Mouse (Mus musculus): ENCODE data around the gene Mapk7. TPM values are rescaled to one million over a fixed set of nuclear protein-coding genes. Genes with fewer than 3 reads are reported as not detected.

The Mapk7 gene
- polyA plus RNA-seq (2015; fragmentation: Nextera tagmentation; extraction: Ambion mirVana): 26.0 and 26.2 TPM in 2 replicates

GRCm38 (mm10) chr11:61494129-61494997 lies at the start of gene Mapk7:
Mapk7 (minus strand) TSS chr11:61494406.
- peak; percentile 100 for DNase-seq (ENCODE audit: low spot score)

- no peak for DNase-seq (ENCODE audit: low spot score)
Observed at GRCm38 (mm10) chr11:61541106-61541505, 46.9 kb upstream of the Mapk7 start.

GRCm38 (mm10) chr11:61540642-61541041 lies 46.4 kb upstream of the Mapk7 start:
- no peak for DNase-seq (ENCODE audit: low spot score)

GRCm38 (mm10) chr11:61537362-61537761 lies 43.2 kb upstream of the Mapk7 start:
- DNase-seq (ENCODE audit: low spot score): no peak

- no peak for DNase-seq (ENCODE audit: low spot score)
Observed at GRCm38 (mm10) chr11:61536952-61537351, 42.7 kb upstream of the Mapk7 start.

- DNase-seq (ENCODE audit: low spot score): no peak
Observed at GRCm38 (mm10) chr11:61535530-61535929, 41.3 kb upstream of the Mapk7 start.

GRCm38 (mm10) chr11:61533571-61533970 lies 39.4 kb upstream of the Mapk7 start:
- DNase-seq (ENCODE audit: low spot score): no peak

- DNase-seq (ENCODE audit: low spot score): no peak
Observed at GRCm38 (mm10) chr11:61532820-61533219, 38.6 kb upstream of the Mapk7 start.

GRCm38 (mm10) chr11:61529268-61529713 lies 35.1 kb upstream of the Mapk7 start:
- no peak for DNase-seq (ENCODE audit: low spot score)

- no peak for DNase-seq (ENCODE audit: low spot score)
Observed at GRCm38 (mm10) chr11:61526872-61527271, 32.7 kb upstream of the Mapk7 start.

GRCm38 (mm10) chr11:61519484-61520107 lies 25.4 kb upstream of the Mapk7 start:
- no peak for DNase-seq (ENCODE audit: low spot score)

GRCm38 (mm10) chr11:61518871-61519270 lies 24.7 kb upstream of the Mapk7 start:
- DNase-seq (ENCODE audit: low spot score): no peak

- no peak for DNase-seq (ENCODE audit: low spot score)
Observed at GRCm38 (mm10) chr11:61517971-61518370, 23.8 kb upstream of the Mapk7 start.

- peak; percentile 32 for DNase-seq (ENCODE audit: low spot score)
Observed at GRCm38 (mm10) chr11:61514953-61515352, 20.7 kb upstream of the Mapk7 start.

- peak; percentile 97 for DNase-seq (ENCODE audit: low spot score)
Observed at GRCm38 (mm10) chr11:61504713-61505257, 10.6 kb upstream of the Mapk7 start, which contains the start of gene B9d1. B9d1 (plus strand) TSS chr11:61505144.

- DNase-seq (ENCODE audit: low spot score): no peak
Observed at GRCm38 (mm10) chr11:61503933-61504332, 9.7 kb upstream of the Mapk7 start.

- DNase-seq (ENCODE audit: low spot score): no peak
Observed at GRCm38 (mm10) chr11:61498736-61499504, 4.7 kb upstream of the Mapk7 start.

GRCm38 (mm10) chr11:61497490-61497889 lies 3.3 kb upstream of the Mapk7 start:
- no peak for DNase-seq (ENCODE audit: low spot score)

GRCm38 (mm10) chr11:61495528-61495927 lies 1.3 kb upstream of the Mapk7 start:
- DNase-seq (ENCODE audit: low spot score): no peak

- DNase-seq (ENCODE audit: low spot score): no peak
Observed at GRCm38 (mm10) chr11:61493525-61494128, 579 bp downstream of the Mapk7 start.

All from thymus, postnatal 0 days (tissue).